Comparison of ENCODE assay signal across 9 mouse cellular contexts in genomic region chr10:24111116-24111778, GRCm38 (mm10). TPM values are rescaled to one million over a fixed set of nuclear protein-coding genes. Genes with fewer than 3 reads are reported as not detected.
DNase-seq lines count a peak whose midpoint lies in the region; ATAC-seq lines count a peak whose summit lies in the region.
"Had no signal": no experiment of that assay in that cellular context is flagged by ENCODE, and none has a peak within 500 bp of the region (broad histone marks: within the 10 kb centered on the region; RNA-seq: fewer than 3 reads in every experiment).

No protein-coding gene starts in this region.

- peak; percentile 53 to 73 for DNase-seq in heart, postnatal 10 days
- DNase-seq in heart, postnatal 25 days (ENCODE audit: low spot score) = no peak
- peak; percentile 66 for DNase-seq in 416B (ENCODE audit: low read depth)
- peak; percentile 54 for DNase-seq in MN1 (ENCODE audit: low spot score)
- DNase-seq in kidney, postnatal 25 days = peak; percentile 47 to 74
- peak; percentile 70 for DNase-seq in mesoderm, embryonic 11.5 days (ENCODE audit: low read depth, low spot score)
- no peak for DNase-seq in urinary bladder, postnatal 4 days (ENCODE audit: low spot score in 2 of 2)
- DNase-seq: liver, embryonic 13.5 days had no signal

- intact Hi-C loops in heart, postnatal 10 days (cut with DNase I) = loop anchor here (2.0 to 5.0 kb wide), 2 partner anchors 132 to 294 kb away; no protein-coding TSS in a partner anchor
- intact Hi-C loops in heart, postnatal 25 days (cut with DNase I) = loop anchor here (2.0 kb wide), 1 partner anchor 132 kb away; no protein-coding TSS in a partner anchor

- ATAC-seq in common myeloid progenitor, adult 5-6 weeks (replicated peaks; ENCODE audit: low read depth, poor library complexity, severe bottlenecking) = peak; percentile 71; the same call in 1 of the 2 replicates

RNA-seq across cellular contexts. Expression of gene Taar9, which starts 1.9 kb away (rescaled TPM):
- not detected for total RNA-seq in heart, postnatal 10 days (2021)
- total RNA-seq in heart, postnatal 25 days (2021) = not detected
- not detected in 2 replicates for total RNA-seq in common myeloid progenitor, adult 5-6 weeks (2017)

RNA-seq across cellular contexts. Expression of gene Taar8c, which starts 9.5 kb away (rescaled TPM):
- not detected for total RNA-seq in heart, postnatal 10 days (2021)
- not detected for total RNA-seq in heart, postnatal 25 days (2021)
- total RNA-seq in common myeloid progenitor, adult 5-6 weeks (2017) = not detected in 2 replicates

RNA-seq across cellular contexts. Expression of gene Taar8b, which starts 19.2 kb away (rescaled TPM):
- total RNA-seq in heart, postnatal 10 days (2021) = not detected
- not detected for total RNA-seq in heart, postnatal 25 days (2021)
- total RNA-seq in common myeloid progenitor, adult 5-6 weeks (2017) = not detected in 2 replicates

RNA-seq across cellular contexts. Expression of gene Taar8a, which starts 34.9 kb away (rescaled TPM):
- total RNA-seq in heart, postnatal 10 days (2021) = not detected
- total RNA-seq in heart, postnatal 25 days (2021) = not detected
- not detected in 2 replicates for total RNA-seq in common myeloid progenitor, adult 5-6 weeks (2017)

RNA-seq across cellular contexts. Expression of gene Stx7, which starts 37.9 kb away (rescaled TPM):
- 10 to 100 TPM; 44.9 to 54.6 TPM for total RNA-seq in heart, postnatal 10 days (2021)
- total RNA-seq in heart, postnatal 25 days (2021) = 10 to 100 TPM; 41.5 to 47.2 TPM
- total RNA-seq in common myeloid progenitor, adult 5-6 weeks (2017) = 38.6 and 44.5 TPM in 2 replicates

Comparison
In these comparisons a context has a peak if more than half of its experiments do, and no peak if none do; other contexts are left out.
1. DNase-seq: peak in heart, postnatal 10 days (2 of 2), 416B (single experiment), MN1 (single experiment), kidney, postnatal 25 days (2 of 2) and mesoderm, embryonic 11.5 days (single experiment); none in heart, postnatal 25 days (single experiment) and urinary bladder, postnatal 4 days (0 of 2).